Mouse (Mus musculus): ENCODE measurements around the gene Adgrl3. TPM values are rescaled to one million over a fixed set of nuclear protein-coding genes. Genes with fewer than 3 reads are reported as not detected.

Gene Adgrl3
- polyA plus RNA-seq, 1 experiment from 2014 or later = 9.4 TPM

- no peak for DNase-seq (ENCODE audit: extremely low spot score, low spot score)
- 92% methylated on average over 4 of the region's 4 CpGs for WGBS
- H3K36me3 ChIP-seq (replicated peaks) = no peaks in the 10 kb centered on the region
- no peak overlapping the region for H3K27ac ChIP-seq
- H3K4me3 ChIP-seq = no peak overlapping the region
- H3K4me1 ChIP-seq = no peaks in the 10 kb centered on the region
- no peaks in the 10 kb centered on the region for H3K27me3 ChIP-seq (ENCODE audit: poor library complexity, severe bottlenecking)
- no peaks in the 10 kb centered on the region for H3K9me3 ChIP-seq
Observed at GRCm38 (mm10) chr5:81686845-81687244, 666.9 kb downstream of the Adgrl3 start.

GRCm38 (mm10) chr5:81729620-81730019 lies 709.7 kb downstream of the Adgrl3 start:
- no peaks in the 10 kb centered on the region for H3K9me3 ChIP-seq
- 82% methylated on average over 3 of the region's 3 CpGs for WGBS
- peaks cover 6% of the 10 kb centered on the region for H3K4me1 ChIP-seq
- no peak overlapping the region for H3K4me3 ChIP-seq
- H3K36me3 ChIP-seq (replicated peaks) = no peaks in the 10 kb centered on the region
- no peak overlapping the region for H3K27ac ChIP-seq
- DNase-seq (ENCODE audit: extremely low spot score, low spot score) = no peak
- peaks cover 21% of the 10 kb centered on the region for H3K27me3 ChIP-seq (ENCODE audit: poor library complexity, severe bottlenecking)

- DNase-seq (ENCODE audit: extremely low spot score, low spot score) = no peak
- H3K4me3 ChIP-seq = no peak overlapping the region
- H3K4me1 ChIP-seq = no peaks in the 10 kb centered on the region
- WGBS = 91% methylated on average over 3 of the region's 3 CpGs
- H3K36me3 ChIP-seq (replicated peaks) = no peaks in the 10 kb centered on the region
- no peaks in the 10 kb centered on the region for H3K9me3 ChIP-seq
- no peak overlapping the region for H3K27ac ChIP-seq
- no peaks in the 10 kb centered on the region for H3K27me3 ChIP-seq (ENCODE audit: poor library complexity, severe bottlenecking)
Observed at GRCm38 (mm10) chr5:81736008-81736407, 716.1 kb downstream of the Adgrl3 start.

- no peaks in the 10 kb centered on the region for H3K27me3 ChIP-seq (ENCODE audit: poor library complexity, severe bottlenecking)
- H3K4me1 ChIP-seq = no peaks in the 10 kb centered on the region
- H3K4me3 ChIP-seq = no peak overlapping the region
- H3K27ac ChIP-seq = no peak overlapping the region
- H3K9me3 ChIP-seq = no peaks in the 10 kb centered on the region
- no peaks in the 10 kb centered on the region for H3K36me3 ChIP-seq (replicated peaks)
- 79% methylated on average over 3 of the region's 3 CpGs for WGBS
- DNase-seq (ENCODE audit: extremely low spot score, low spot score) = no peak
Observed at GRCm38 (mm10) chr5:81738286-81739032, 718.5 kb downstream of the Adgrl3 start.

- Histone ChIP-seq H3K27me3 (ENCODE audit: poor library complexity, severe bottlenecking) (no peaks in the 10 kb centered on the region), H3K36me3 (replicated peaks) (no peaks in the 10 kb centered on the region), H3K27ac (no peak overlapping the region), H3K4me3 (no peak overlapping the region), H3K4me1 (no peaks in the 10 kb centered on the region), H3K9me3 (no peaks in the 10 kb centered on the region)
- WGBS = 84% methylated on average over 3 of the region's 3 CpGs
- DNase-seq (ENCODE audit: extremely low spot score, low spot score) = no peak
Observed at GRCm38 (mm10) chr5:81752426-81752825, 732.5 kb downstream of the Adgrl3 start.

- WGBS = 87% methylated on average over 2 of the region's 2 CpGs
- Histone ChIP-seq H3K9me3 (no peaks in the 10 kb centered on the region), H3K4me3 (no peak overlapping the region), H3K27me3 (ENCODE audit: poor library complexity, severe bottlenecking) (no peaks in the 10 kb centered on the region), H3K4me1 (no peaks in the 10 kb centered on the region), H3K27ac (no peak overlapping the region), H3K36me3 (replicated peaks) (no peaks in the 10 kb centered on the region)
- DNase-seq (ENCODE audit: extremely low spot score, low spot score) = no peak
Observed at GRCm38 (mm10) chr5:81755711-81756110, 735.8 kb downstream of the Adgrl3 start.

GRCm38 (mm10) chr5:81757093-81757725 lies 737.3 kb downstream of the Adgrl3 start:
- 90% methylated on average over 7 of the region's 7 CpGs for WGBS
- Histone ChIP-seq H3K9me3 (no peaks in the 10 kb centered on the region), H3K27me3 (ENCODE audit: poor library complexity, severe bottlenecking) (no peaks in the 10 kb centered on the region), H3K27ac (no peak overlapping the region), H3K4me3 (no peak overlapping the region), H3K4me1 (no peaks in the 10 kb centered on the region), H3K36me3 (replicated peaks) (no peaks in the 10 kb centered on the region)
- no peak for DNase-seq (ENCODE audit: extremely low spot score, low spot score)

GRCm38 (mm10) chr5:81776234-81776633 lies 756.3 kb downstream of the Adgrl3 start:
- WGBS = 94% methylated on average over 5 of the region's 5 CpGs
- Histone ChIP-seq H3K4me1 (peaks cover 3% of the 10 kb centered on the region; the same call in 1 of the 2 replicates), H3K4me3 (no peak overlapping the region), H3K9me3 (no peaks in the 10 kb centered on the region), H3K36me3 (replicated peaks) (no peaks in the 10 kb centered on the region), H3K27me3 (ENCODE audit: poor library complexity, severe bottlenecking) (no peaks in the 10 kb centered on the region), H3K27ac (no peak overlapping the region)
- no peak for DNase-seq (ENCODE audit: extremely low spot score, low spot score)

- 80% methylated on average over 5 of the region's 5 CpGs for WGBS
- DNase-seq (ENCODE audit: extremely low spot score, low spot score) = no peak
- H3K4me3 ChIP-seq = no peak overlapping the region
- H3K36me3 ChIP-seq (replicated peaks) = no peaks in the 10 kb centered on the region
- H3K27ac ChIP-seq = no peak overlapping the region
- no peaks in the 10 kb centered on the region for H3K27me3 ChIP-seq (ENCODE audit: poor library complexity, severe bottlenecking)
- no peaks in the 10 kb centered on the region for H3K9me3 ChIP-seq
- H3K4me1 ChIP-seq = peaks cover 3% of the 10 kb centered on the region; the same call in 1 of the 2 replicates
Observed at GRCm38 (mm10) chr5:81776746-81777145, 756.8 kb downstream of the Adgrl3 start.

GRCm38 (mm10) chr5:81784770-81785169 lies 764.8 kb downstream of the Adgrl3 start:
- H3K36me3 ChIP-seq (replicated peaks) = no peaks in the 10 kb centered on the region
- WGBS = 92% methylated on average over 8 of the region's 8 CpGs

GRCm38 (mm10) chr5:81790710-81791109 lies 770.8 kb downstream of the Adgrl3 start:
- Histone ChIP-seq H3K4me3 (no peak overlapping the region), H3K9me3 (peaks cover 5% of the 10 kb centered on the region; the same call in 1 of the 2 replicates), H3K27ac (no peak overlapping the region), H3K27me3 (ENCODE audit: poor library complexity, severe bottlenecking) (no peaks in the 10 kb centered on the region), H3K4me1 (0 out of 2 replicates have a peak, but pooled peaks cover 4% of the 10 kb centered on the region), H3K36me3 (replicated peaks) (peaks cover 8% of the 10 kb centered on the region)
- WGBS = 76% methylated on average over 1 of the region's 1 CpGs
- no peak for DNase-seq (ENCODE audit: extremely low spot score, low spot score)

More at GRCm38 (mm10) chr5:81784770-81785169, 764.8 kb downstream of the Adgrl3 start:
- no peak overlapping the region for H3K4me3 ChIP-seq
- no peak overlapping the region for H3K27ac ChIP-seq
- H3K9me3 ChIP-seq = no peaks in the 10 kb centered on the region
- 0 out of 2 replicates have a peak, but pooled peaks cover 4% of the 10 kb centered on the region for H3K4me1 ChIP-seq
- DNase-seq (ENCODE audit: extremely low spot score, low spot score) = no peak
- no peaks in the 10 kb centered on the region for H3K27me3 ChIP-seq (ENCODE audit: poor library complexity, severe bottlenecking)

GRCm38 (mm10) chr5:81794125-81794524 lies 774.2 kb downstream of the Adgrl3 start:
- Histone ChIP-seq H3K9me3 (peaks cover 5% of the 10 kb centered on the region; the same call in 1 of the 2 replicates), H3K27ac (no peak overlapping the region), H3K4me1 (no peaks in the 10 kb centered on the region), H3K4me3 (no peak overlapping the region), H3K27me3 (ENCODE audit: poor library complexity, severe bottlenecking) (no peaks in the 10 kb centered on the region), H3K36me3 (replicated peaks) (peaks cover 8% of the 10 kb centered on the region)
- no peak for DNase-seq (ENCODE audit: extremely low spot score, low spot score)
- WGBS = 93% methylated on average over 9 of the region's 9 CpGs

- Histone ChIP-seq H3K36me3 (replicated peaks) (peaks cover 8% of the 10 kb centered on the region), H3K27me3 (ENCODE audit: poor library complexity, severe bottlenecking) (no peaks in the 10 kb centered on the region)
Observed at GRCm38 (mm10) chr5:81794601-81795000, 774.7 kb downstream of the Adgrl3 start.

More at GRCm38 (mm10) chr5:81794601-81795000, 774.7 kb downstream of the Adgrl3 start:
- Histone ChIP-seq H3K27ac (no peak overlapping the region), H3K4me3 (no peak overlapping the region), H3K4me1 (no peaks in the 10 kb centered on the region), H3K9me3 (peaks cover 5% of the 10 kb centered on the region; the same call in 1 of the 2 replicates)
- no peak for DNase-seq (ENCODE audit: extremely low spot score, low spot score)
- 95% methylated on average over 24 of the region's 24 CpGs for WGBS

All from forebrain, embryonic 10.5 days (tissue).